Mouse (Mus musculus) limb, embryonic 14.5 days (tissue): ENCODE measurements around the gene Pou2f1. TPM values are rescaled to one million over a fixed set of nuclear protein-coding genes. Genes with fewer than 3 reads are reported as not detected.
A peak's percentile ranks its signal among the peaks of the same experiment; 100 is the strongest.

Experiments used
- ATAC-seq: fragments of 200-750 bp; cut with Nextera tagmentation; 2 replicates; pipeline ENCODE4 v1.8.0; 2017; ENCODE audit warnings: low read depth, moderate number of reproducible peaks, moderate TSS enrichment; ENCODE audit not compliant: low FRiP score
- DNase-seq: peaks from one replicate; pipeline ENCODE4 v3.0.0-alpha.2; 2015; ENCODE audit warnings: low spot score
- H3K27ac ChIP-seq: fragments of 300-500 bp; sonication (generic); replicated peaks from 2 replicates; pipeline ENCODE4 v1.5.1; 2014; ENCODE audit warnings: low read depth, mild to moderate bottlenecking, low read length, moderate library complexity, mixed read lengths
- H3K27me3 ChIP-seq: fragments of 300-500 bp; sonication (generic); 2 replicates; pipeline ENCODE4 v1.6.1; 2014; ENCODE audit warnings: low read length, mixed read lengths; ENCODE audit not compliant: control insufficient read depth, insufficient read depth
- H3K36me3 ChIP-seq: fragments of 300-500 bp; sonication (generic); 2 replicates; pipeline ENCODE4 v1.6.1; 2014; ENCODE audit warnings: mild to moderate bottlenecking, low read length, moderate library complexity, mixed read lengths; ENCODE audit not compliant: control insufficient read depth, insufficient read depth
- H3K4me1 ChIP-seq: fragments of 300-500 bp; sonication (generic); 2 replicates; pipeline ENCODE4 v1.6.1; 2014; ENCODE audit warnings: antibody characterized with exemption, low read length, mixed read lengths; ENCODE audit not compliant: control insufficient read depth, insufficient read depth
- H3K4me2 ChIP-seq: fragments of 300-500 bp; sonication (generic); replicated peaks from 2 replicates; pipeline ENCODE4 v1.6.1; 2014; ENCODE audit warnings: low read depth, mild to moderate bottlenecking, low read length, moderate library complexity; ENCODE audit not compliant: severe bottlenecking
- H3K4me3 ChIP-seq: fragments of 300-500 bp; sonication (generic); replicated peaks from 2 replicates; pipeline ENCODE4 v1.5.1; 2014; ENCODE audit warnings: low read length
- H3K9ac ChIP-seq: fragments of 300-500 bp; sonication (generic); 2 replicates; pipeline ENCODE4 v1.6.1; 2014; ENCODE audit warnings: mild to moderate bottlenecking, low read depth, low read length, moderate library complexity; ENCODE audit not compliant: severe bottlenecking
- H3K9me3 ChIP-seq: fragments of 300-500 bp; sonication (generic); 2 replicates; pipeline ENCODE4 v1.6.1; 2016; ENCODE audit warnings: low read length; ENCODE audit not compliant: control insufficient read depth
- POLR2A ChIP-seq: fragments of 200-500 bp; IDR thresholded peaks from 2 replicates; pipeline ENCODE4 v1.8.0; 2012; ENCODE audit warnings: inconsistent platforms, mild to moderate bottlenecking, moderate library complexity, borderline replicate concordance; ENCODE audit not compliant: insufficient read depth, insufficient read length; ENCODE audit errors: extremely low read depth
- WGBS: fragments of 180-500 bp; shearing (Covaris S2); extraction: QIAGEN DNeasy Blood & Tissue Kit; methylation state at CpG from one replicate; pipeline ENCODE4 v1.1.7; 2014; 5-methylcytosine and 5-hydroxymethylcytosine counted together
- polyA plus RNA-seq, 2 experiments: library from polyadenylated mRNA; depleted of rRNA in 1 of 2; stranded (reverse) in 1 of 2; unstranded in 1 of 2; fragments of >200 nt; fragmentation: Nextera tagmentation in 1 of 2; extraction: Ambion mirVana in 1 of 2; gene quantifications; 2 replicates each; pipeline versions ENCODE4 v1.2.1 to v1.2.3; 2012 to 2014

Pou2f1 gene
- polyA plus RNA-seq, 2 experiments, result 7.3 to 16.4 TPM

- WGBS, result under 1% methylated on average over 16 of the region's 20 CpGs
- no peak overlapping the region for H3K27ac ChIP-seq
- no peaks in the 10 kb centered on the region for H3K36me3 ChIP-seq
- peak overlapping the region; percentile 95 for H3K4me2 ChIP-seq
- H3K9ac ChIP-seq, result peak overlapping the region; percentile 52
- H3K4me1 ChIP-seq, result peaks cover 13% of the 10 kb centered on the region
- peaks cover 46% of the 10 kb centered on the region for H3K27me3 ChIP-seq
- TF ChIP-seq POLR2A, result no peak
- DNase-seq, result peak; percentile 48
- peak overlapping the region; percentile 46 for H3K4me3 ChIP-seq
- peak; percentile 49 for ATAC-seq
- H3K9me3 ChIP-seq, result no peaks in the 10 kb centered on the region
Observed at GRCm38 (mm10) chr1:165844466-165844951, 158.0 kb downstream of the Pou2f1 start.

- 56% methylated on average over 3 of the region's 3 CpGs for WGBS
- no peak for ATAC-seq
- no peak for DNase-seq
- Histone ChIP-seq H3K4me3 (no peak overlapping the region), H3K36me3 (no peaks in the 10 kb centered on the region), H3K27ac (no peak overlapping the region), H3K27me3 (peaks cover 53% of the 10 kb centered on the region), H3K4me2 (no peak overlapping the region), H3K4me1 (peaks cover 13% of the 10 kb centered on the region), H3K9me3 (no peaks in the 10 kb centered on the region), H3K9ac (no peak overlapping the region)
- TF ChIP-seq POLR2A, result no peak
Observed at GRCm38 (mm10) chr1:165843586-165843985, 158.9 kb downstream of the Pou2f1 start.

GRCm38 (mm10) chr1:165842170-165842569, 160.3 kb downstream of the Pou2f1 start:
- no peaks in the 10 kb centered on the region for H3K36me3 ChIP-seq
- no peak overlapping the region for H3K4me2 ChIP-seq
- no peak for DNase-seq
- no peak for TF ChIP-seq POLR2A
- peaks cover 53% of the 10 kb centered on the region for H3K27me3 ChIP-seq
- no peaks in the 10 kb centered on the region for H3K9me3 ChIP-seq
- WGBS, result 63% methylated on average over 7 of the region's 7 CpGs
- H3K4me1 ChIP-seq, result peaks cover 21% of the 10 kb centered on the region
- no peak overlapping the region for H3K27ac ChIP-seq
- no peak for ATAC-seq
- H3K4me3 ChIP-seq, result no peak overlapping the region
- no peak overlapping the region for H3K9ac ChIP-seq

GRCm38 (mm10) chr1:165840548-165841230, 161.8 kb downstream of the Pou2f1 start:
- H3K4me1 ChIP-seq, result peaks cover 33% of the 10 kb centered on the region
- DNase-seq (no peak), ATAC-seq (no peak)
- H3K4me2 ChIP-seq, result peak overlapping the region; percentile 50
- no peak for TF ChIP-seq POLR2A
- no peak overlapping the region for H3K27ac ChIP-seq
- 9% methylated on average over 31 of the region's 31 CpGs for WGBS
- peaks cover 48% of the 10 kb centered on the region for H3K27me3 ChIP-seq
- peak overlapping the region; percentile 45 for H3K9ac ChIP-seq
- no peaks in the 10 kb centered on the region for H3K9me3 ChIP-seq
- no peaks in the 10 kb centered on the region for H3K36me3 ChIP-seq
- H3K4me3 ChIP-seq, result peak overlapping the region; percentile 29

GRCm38 (mm10) chr1:165839201-165839600, 163.3 kb downstream of the Pou2f1 start:
- Histone ChIP-seq H3K9ac (no peak overlapping the region), H3K4me2 (no peak overlapping the region), H3K4me1 (peaks cover 36% of the 10 kb centered on the region), H3K27ac (no peak overlapping the region), H3K9me3 (no peaks in the 10 kb centered on the region), H3K27me3 (peaks cover 40% of the 10 kb centered on the region), H3K36me3 (no peaks in the 10 kb centered on the region), H3K4me3 (no peak overlapping the region)
- ATAC-seq (no peak), DNase-seq (no peak)
- TF ChIP-seq POLR2A, result no peak
- WGBS, result 67% methylated on average over 4 of the region's 4 CpGs
